Mouse (Mus musculus): ENCODE data around the gene Cct8l1.

DNA sequence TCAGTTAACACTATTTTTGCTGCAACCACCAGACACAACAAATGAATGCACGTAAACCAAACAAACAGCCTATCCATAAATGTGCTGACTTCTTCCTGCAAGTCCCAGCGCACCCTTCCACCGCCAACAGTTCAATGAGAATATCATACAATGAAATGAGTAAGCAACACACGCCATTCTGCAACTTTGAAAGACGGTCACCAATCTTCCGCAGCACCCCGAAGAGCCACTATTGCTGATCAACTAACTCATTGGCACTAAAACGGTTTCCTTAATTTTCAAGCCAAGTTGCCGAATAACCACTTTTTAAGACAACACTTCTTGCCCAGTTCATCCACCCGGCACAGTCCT, 18.5 kb upstream of the Cct8l1 start:
- TF ChIP-seq POLR2A (IDR thresholded peaks at IDR 0.05; ENCODE audit: extremely low read depth, insufficient read depth, low read length) = no peak
- TF ChIP-seq CTCF (IDR thresholded peaks at IDR 0.05; ENCODE audit: extremely low read depth, insufficient read depth, low read length) = no peak

Measured in cortical plate, adult 2 months (tissue).